Mouse (Mus musculus): ENCODE measurements at regions not wholly inside any gene's neighbourhood (a gene's known extent, or its start where the extent isn't known, plus 50 kb on each side); places are given as distances from the start of the nearest gene placed in this dataset.

DNA sequence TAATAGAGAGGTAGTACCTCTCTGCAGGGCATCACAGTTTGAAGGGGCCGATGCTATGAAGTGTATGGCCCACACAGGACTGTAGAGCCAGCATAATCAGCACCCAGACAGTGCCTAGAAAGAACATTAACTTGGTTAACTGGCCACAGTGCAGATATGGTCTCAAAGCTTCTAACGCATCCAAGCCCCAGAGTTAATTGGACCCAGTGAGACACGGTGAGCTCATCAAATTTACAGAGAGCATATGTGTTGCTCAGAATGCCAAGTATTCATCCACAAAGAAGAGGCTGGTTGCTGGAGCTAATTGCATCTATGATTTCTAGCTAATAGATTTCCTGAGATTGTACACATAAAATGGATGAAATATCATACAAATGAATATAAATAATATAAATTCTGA, 2214.1 kb downstream of the Poteg start:
- Histone ChIP-seq H3K27me3 (ENCODE audit: control insufficient read depth, insufficient read depth, low read length) (no peaks in the 10 kb centered on the region), H3K27ac (ENCODE audit: low read depth, low read length) (no peak overlapping the region), H3K36me3 (ENCODE audit: control insufficient read depth, insufficient read depth, low read length) (no peaks in the 10 kb centered on the region), H3K4me2 (ENCODE audit: low read depth, low read length) (no peak overlapping the region), H3K4me1 (ENCODE audit: control insufficient read depth, insufficient read depth, low read length) (no peaks in the 10 kb centered on the region), H3K9me3 (ENCODE audit: control insufficient read depth, low read length) (no peaks in the 10 kb centered on the region), H3K9ac (replicated peaks; ENCODE audit: low read depth, low read length) (no peak overlapping the region), H3K4me3 (ENCODE audit: low read depth, low read length) (no peak overlapping the region)
- no peak for ATAC-seq (ENCODE audit: low read depth)
- 64% methylated on average over 3 of the region's 3 CpGs for WGBS

GRCm38 (mm10) chr8:29675870-29676269, 2228.4 kb downstream of the Poteg start:
- H3K9me3 ChIP-seq (ENCODE audit: control insufficient read depth, low read length) = no peaks in the 10 kb centered on the region
- H3K4me3 ChIP-seq (ENCODE audit: low read depth, low read length) = no peak overlapping the region
- 65% methylated on average over 3 of the region's 3 CpGs for WGBS
- no peak for ATAC-seq (ENCODE audit: low read depth)
- H3K4me2 ChIP-seq (ENCODE audit: low read depth, low read length) = no peak overlapping the region
- no peaks in the 10 kb centered on the region for H3K27me3 ChIP-seq (ENCODE audit: control insufficient read depth, insufficient read depth, low read length)
- no peak overlapping the region for H3K27ac ChIP-seq (ENCODE audit: low read depth, low read length)
- no peaks in the 10 kb centered on the region for H3K36me3 ChIP-seq (ENCODE audit: control insufficient read depth, insufficient read depth, low read length)
- no peaks in the 10 kb centered on the region for H3K4me1 ChIP-seq (ENCODE audit: control insufficient read depth, insufficient read depth, low read length)
- no peak overlapping the region for H3K9ac ChIP-seq (replicated peaks; ENCODE audit: low read depth, low read length)

DNA sequence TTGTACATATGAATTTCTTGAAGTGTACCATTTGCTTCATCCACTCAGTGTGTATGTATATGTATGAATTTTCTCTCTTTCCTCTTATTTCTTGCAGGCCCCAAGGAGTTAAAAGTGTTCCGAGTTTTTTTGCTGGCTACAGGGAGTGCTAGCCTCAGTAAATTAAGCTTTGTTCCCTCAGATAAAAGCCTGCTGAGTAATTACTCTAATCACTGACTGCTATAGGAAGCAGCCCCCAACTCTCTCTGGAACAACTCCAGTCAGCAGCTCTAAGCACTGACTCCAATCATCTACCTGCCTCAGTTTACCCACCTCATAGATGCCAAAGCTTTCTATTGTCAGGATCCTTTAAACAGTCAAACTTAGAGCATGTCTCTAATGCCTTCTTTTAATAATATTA, 2235.9 kb downstream of the Poteg start:
- Histone ChIP-seq H3K4me3 (ENCODE audit: low read depth, low read length) (no peak overlapping the region), H3K27ac (ENCODE audit: low read depth, low read length) (no peak overlapping the region), H3K36me3 (ENCODE audit: control insufficient read depth, insufficient read depth, low read length) (no peaks in the 10 kb centered on the region), H3K4me1 (ENCODE audit: control insufficient read depth, insufficient read depth, low read length) (no peaks in the 10 kb centered on the region), H3K9me3 (ENCODE audit: control insufficient read depth, low read length) (no peaks in the 10 kb centered on the region), H3K4me2 (ENCODE audit: low read depth, low read length) (no peak overlapping the region), H3K27me3 (ENCODE audit: control insufficient read depth, insufficient read depth, low read length) (no peaks in the 10 kb centered on the region), H3K9ac (replicated peaks; ENCODE audit: low read depth, low read length) (no peak overlapping the region)
- WGBS = 38% methylated on average over 1 of the region's 1 CpGs
- no peak for ATAC-seq (ENCODE audit: low read depth)

DNA sequence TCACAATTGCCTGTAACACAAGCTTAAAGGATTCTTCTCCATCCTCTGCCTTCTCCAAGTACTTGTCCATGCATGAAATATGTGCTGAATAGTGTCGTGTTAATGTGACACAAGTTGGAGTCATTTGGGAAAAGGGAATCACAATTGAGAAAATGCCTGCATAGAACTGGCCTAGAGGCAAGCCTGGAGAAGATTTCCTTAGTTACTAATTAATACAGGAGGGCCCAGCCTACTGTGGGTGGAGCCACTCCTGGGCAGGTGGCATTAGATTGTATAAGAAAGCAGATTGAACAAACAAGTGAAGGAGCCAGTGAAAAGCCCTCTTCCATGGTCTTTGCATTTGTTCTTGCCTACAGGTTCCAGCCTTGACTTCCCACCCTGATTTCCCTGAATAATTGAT, 2239.1 kb downstream of the Poteg start:
- H3K4me1 ChIP-seq (ENCODE audit: control insufficient read depth, insufficient read depth, low read length) = no peaks in the 10 kb centered on the region
- 50% methylated on average over 1 of the region's 1 CpGs for WGBS
- H3K4me2 ChIP-seq (ENCODE audit: low read depth, low read length) = no peak overlapping the region
- no peak overlapping the region for H3K27ac ChIP-seq (ENCODE audit: low read depth, low read length)
- H3K36me3 ChIP-seq (ENCODE audit: control insufficient read depth, insufficient read depth, low read length) = no peaks in the 10 kb centered on the region
- ATAC-seq (ENCODE audit: low read depth) = no peak
- H3K9ac ChIP-seq (replicated peaks; ENCODE audit: low read depth, low read length) = no peak overlapping the region
- no peak overlapping the region for H3K4me3 ChIP-seq (ENCODE audit: low read depth, low read length)
- H3K27me3 ChIP-seq (ENCODE audit: control insufficient read depth, insufficient read depth, low read length) = no peaks in the 10 kb centered on the region
- no peaks in the 10 kb centered on the region for H3K9me3 ChIP-seq (ENCODE audit: control insufficient read depth, low read length)

- no peaks in the 10 kb centered on the region for H3K36me3 ChIP-seq (ENCODE audit: control insufficient read depth, insufficient read depth, low read length)
- H3K9me3 ChIP-seq (ENCODE audit: control insufficient read depth, low read length) = no peaks in the 10 kb centered on the region
- WGBS = 22% methylated on average over 1 of the region's 1 CpGs
- no peaks in the 10 kb centered on the region for H3K4me1 ChIP-seq (ENCODE audit: control insufficient read depth, insufficient read depth, low read length)
- ATAC-seq (ENCODE audit: low read depth) = no peak
- H3K9ac ChIP-seq (replicated peaks; ENCODE audit: low read depth, low read length) = no peak overlapping the region
- no peak overlapping the region for H3K4me2 ChIP-seq (ENCODE audit: low read depth, low read length)
- no peak overlapping the region for H3K4me3 ChIP-seq (ENCODE audit: low read depth, low read length)
- no peaks in the 10 kb centered on the region for H3K27me3 ChIP-seq (ENCODE audit: control insufficient read depth, insufficient read depth, low read length)
- no peak overlapping the region for H3K27ac ChIP-seq (ENCODE audit: low read depth, low read length)
Observed at GRCm38 (mm10) chr8:29695698-29696097, 2248.2 kb downstream of the Poteg start.
